Mouse (Mus musculus): ENCODE data around the gene Etv3. TPM values are rescaled to one million over a fixed set of nuclear protein-coding genes. Genes with fewer than 3 reads are reported as not detected.
"Not testable (repeated sequence)": the region's sequence is repeated elsewhere in the genome, so short reads cannot be mapped to it uniquely, and the experiment has no call there.

Gene Etv3
- total RNA-seq (2021) = 10 to 100 TPM; 20.5 to 22.5 TPM

DNA sequence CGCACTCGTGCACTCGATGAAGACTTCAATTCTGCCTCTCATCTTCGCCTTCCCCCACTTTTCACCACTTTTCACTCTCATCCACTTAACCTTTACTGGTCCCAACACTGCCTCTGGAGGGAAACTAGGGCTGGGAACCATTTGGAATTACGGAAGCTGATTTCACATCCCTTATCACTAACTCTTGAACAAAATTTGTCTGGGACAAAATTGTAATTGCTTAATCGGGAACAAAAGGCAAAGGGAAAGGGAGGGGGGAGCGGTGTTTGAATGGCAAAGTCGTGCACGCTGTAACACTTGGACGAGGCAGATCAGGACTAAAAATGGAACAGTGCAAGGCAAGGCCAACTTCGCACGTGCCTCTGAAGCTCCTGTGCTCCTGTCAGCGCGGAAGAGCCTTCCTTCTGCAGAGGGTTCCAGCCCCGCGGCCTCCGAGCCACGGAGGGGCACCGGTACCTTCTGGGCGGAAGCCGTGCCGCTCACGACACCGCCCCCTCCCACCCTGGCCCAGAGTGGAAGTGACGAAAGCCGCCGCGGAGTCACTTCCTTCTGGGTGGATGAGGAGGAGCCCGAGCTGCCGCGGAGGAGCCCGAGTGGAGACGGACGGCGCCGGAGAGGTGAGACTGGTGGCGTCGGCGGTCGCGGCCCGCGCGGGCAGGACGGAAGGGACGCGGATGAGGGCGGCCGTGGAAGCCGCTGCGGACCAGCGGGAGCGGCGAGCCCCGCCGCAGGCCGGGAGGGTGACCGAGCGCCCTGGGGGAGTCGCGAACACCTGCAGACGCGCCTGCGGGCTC is at the start of gene Etv3:
TSS of gene Etv3 (plus strand) at position 365 of the 794 bp plus-strand sequence.
- intact Hi-C loops (cut with DNase I) = loop anchor here (1.0 to 5.0 kb wide), 2 partner anchors 37 to 92 kb away; partner anchors contain the start of gene Arhgef11
- peak; percentile 90 to 94 for DNase-seq (ENCODE audit: low spot score in 2 of 2)

DNA sequence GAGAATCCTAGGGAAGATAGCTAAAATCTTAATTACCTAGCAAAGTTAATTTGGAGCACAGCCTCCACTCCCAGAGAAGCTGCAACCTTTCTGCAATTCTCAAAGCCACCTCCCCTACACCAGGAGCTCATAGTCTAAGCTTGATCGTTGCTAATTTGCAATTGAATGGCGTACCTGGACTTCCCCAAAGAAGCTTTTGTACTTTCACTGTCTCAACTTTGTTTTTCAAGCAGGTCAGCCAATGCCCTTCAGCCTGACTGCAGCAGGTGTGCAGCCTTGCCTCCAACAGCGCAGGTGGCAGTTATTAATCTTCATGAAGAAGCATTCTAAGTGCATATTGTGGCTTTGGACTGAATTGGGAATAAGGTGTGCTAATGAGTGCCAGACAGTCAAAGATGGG is 47.3 kb upstream of the Etv3 start:
- DNase-seq (ENCODE audit: low spot score in 2 of 2); intact Hi-C loops (cut with DNase I): not testable (repeated sequence)

DNA sequence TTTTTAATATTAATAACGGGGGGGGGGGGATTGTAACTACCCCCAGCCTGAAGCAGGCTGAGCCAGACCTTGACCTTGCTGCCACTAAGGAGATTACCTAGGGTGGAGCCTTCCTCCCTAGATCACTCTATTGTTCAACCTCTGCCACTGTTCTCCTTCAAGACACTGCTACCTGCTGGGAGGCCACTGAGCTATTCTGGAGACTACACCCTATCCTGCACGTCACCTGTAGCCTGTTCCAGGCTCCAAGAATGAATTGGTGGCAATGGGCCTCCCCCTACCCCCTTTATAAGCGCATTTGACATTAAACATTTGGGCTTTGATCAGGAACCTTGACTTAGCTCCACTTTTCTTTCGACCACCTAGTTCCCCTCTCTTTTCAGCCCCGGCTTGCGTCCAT is 46.6 kb upstream of the Etv3 start:
- intact Hi-C loops (cut with DNase I) = not testable (repeated sequence)

DNA sequence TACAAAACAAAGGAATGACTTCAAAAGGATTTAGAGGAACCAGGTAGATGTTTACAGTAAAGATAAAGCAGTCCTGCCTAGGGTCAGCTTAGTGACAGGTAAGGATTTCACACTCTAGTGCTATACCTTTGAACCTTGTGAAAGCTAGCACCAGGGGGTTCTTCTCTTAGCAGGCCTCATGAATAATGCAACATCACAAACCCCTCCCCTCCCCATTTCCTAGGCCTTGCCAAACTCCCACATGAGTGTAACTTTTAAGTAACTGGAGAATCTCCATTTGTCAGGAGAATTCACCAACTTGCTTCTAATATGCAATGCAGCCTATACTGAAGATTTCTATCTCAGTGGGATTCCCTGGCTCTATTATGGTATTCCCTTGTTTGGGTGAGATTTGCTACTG is 46.0 kb upstream of the Etv3 start:
- DNase-seq (ENCODE audit: low spot score in 2 of 2); intact Hi-C loops (cut with DNase I): not testable (repeated sequence)

More for the DNA sequence above, 46.6 kb upstream of the Etv3 start:
- DNase-seq (ENCODE audit: low spot score in 2 of 2) = not testable (repeated sequence)

DNA sequence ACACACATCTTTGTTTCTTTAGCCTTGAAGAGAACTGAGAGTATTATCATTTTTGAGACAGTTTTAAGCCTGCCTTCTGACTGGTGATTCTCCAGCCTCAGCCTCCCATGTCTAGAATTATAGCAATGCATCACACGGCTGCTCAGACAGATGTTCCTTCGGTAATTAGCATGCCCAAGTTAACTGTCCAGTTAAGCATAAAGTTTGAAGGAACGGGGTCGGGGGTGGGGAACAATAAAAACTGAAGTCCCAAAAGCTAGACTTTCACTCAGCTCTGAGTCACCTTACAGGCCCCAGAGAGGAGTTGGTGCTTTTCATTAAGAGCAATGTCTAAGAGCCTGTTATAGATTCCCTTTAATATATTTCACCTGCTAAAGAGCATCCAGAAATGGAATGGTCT is 37.8 kb upstream of the Etv3 start:
- intact Hi-C loops (cut with DNase I) = no loop called here
- DNase-seq (ENCODE audit: low spot score in 2 of 2) = no peak

DNA sequence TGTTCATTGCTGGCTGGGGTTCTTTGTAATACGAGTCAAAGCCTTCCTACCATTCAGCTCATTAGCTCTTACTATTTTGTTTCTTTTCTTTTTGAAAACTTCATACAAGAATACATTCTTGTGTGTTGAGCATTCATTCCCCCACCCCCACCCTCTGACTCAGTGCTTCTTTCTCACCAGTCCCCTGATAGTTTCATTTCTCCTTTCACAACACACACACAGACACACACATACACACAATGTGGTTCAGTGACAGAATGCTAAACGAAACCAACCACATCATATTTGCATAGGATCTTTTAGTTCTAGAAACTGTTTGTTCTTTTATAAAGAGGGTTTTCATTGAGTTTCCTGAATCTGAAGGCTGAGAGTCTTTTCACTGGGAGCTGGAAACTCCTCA is 37.3 kb upstream of the Etv3 start:
- no peak for DNase-seq (ENCODE audit: low spot score in 2 of 2)
- intact Hi-C loops (cut with DNase I) = no loop called here

DNA sequence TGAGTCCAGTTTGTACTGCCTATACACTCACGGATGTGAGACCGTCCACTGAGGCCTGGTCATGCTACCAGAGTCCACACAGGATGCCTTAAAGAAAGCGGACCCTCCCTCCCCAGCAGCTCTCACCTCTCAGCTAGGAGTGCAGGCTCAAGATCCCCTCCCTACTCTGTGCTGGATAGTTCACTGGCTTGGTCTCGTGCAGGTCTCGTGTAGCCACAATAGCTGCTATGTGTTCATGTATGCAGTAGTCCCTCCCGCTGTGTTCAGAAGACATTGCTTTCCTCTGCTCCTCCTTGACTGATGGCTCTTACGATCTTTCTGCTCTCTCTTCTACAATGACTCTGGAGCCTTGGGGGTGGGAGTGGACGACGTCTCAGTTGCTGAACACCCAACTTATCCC is 26.9 kb upstream of the Etv3 start:
- intact Hi-C loops (cut with DNase I) = loop anchor here (5.0 kb wide), 1 partner anchor 406 kb away; no protein-coding TSS in a partner anchor
- DNase-seq (ENCODE audit: low spot score in 2 of 2) = no peak

DNA sequence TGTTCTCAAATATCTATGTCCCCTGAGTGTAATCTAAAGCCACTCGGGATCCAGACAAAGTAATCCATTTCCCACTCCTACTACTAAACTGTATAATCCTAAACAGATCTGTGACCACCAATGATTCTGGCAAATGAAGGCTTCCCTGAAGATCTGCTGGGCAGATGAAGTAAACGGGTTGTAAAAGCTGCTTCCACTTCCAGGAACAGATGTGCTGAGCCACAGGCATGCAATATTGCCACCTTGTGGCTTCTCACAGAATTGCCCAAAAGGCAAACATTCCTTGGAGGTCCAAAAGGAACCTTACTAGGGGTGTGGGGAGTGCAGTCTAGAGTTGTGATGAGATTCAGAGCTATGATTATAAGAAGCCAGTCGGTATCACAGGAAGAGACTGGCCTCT is 26.1 kb upstream of the Etv3 start:
- DNase-seq (ENCODE audit: low spot score in 2 of 2) = peak; percentile 81 to 82
- intact Hi-C loops (cut with DNase I) = loop anchor here (1.0 to 5.0 kb wide), 3 partner anchors 88 to 407 kb away; no protein-coding TSS in a partner anchor

DNA sequence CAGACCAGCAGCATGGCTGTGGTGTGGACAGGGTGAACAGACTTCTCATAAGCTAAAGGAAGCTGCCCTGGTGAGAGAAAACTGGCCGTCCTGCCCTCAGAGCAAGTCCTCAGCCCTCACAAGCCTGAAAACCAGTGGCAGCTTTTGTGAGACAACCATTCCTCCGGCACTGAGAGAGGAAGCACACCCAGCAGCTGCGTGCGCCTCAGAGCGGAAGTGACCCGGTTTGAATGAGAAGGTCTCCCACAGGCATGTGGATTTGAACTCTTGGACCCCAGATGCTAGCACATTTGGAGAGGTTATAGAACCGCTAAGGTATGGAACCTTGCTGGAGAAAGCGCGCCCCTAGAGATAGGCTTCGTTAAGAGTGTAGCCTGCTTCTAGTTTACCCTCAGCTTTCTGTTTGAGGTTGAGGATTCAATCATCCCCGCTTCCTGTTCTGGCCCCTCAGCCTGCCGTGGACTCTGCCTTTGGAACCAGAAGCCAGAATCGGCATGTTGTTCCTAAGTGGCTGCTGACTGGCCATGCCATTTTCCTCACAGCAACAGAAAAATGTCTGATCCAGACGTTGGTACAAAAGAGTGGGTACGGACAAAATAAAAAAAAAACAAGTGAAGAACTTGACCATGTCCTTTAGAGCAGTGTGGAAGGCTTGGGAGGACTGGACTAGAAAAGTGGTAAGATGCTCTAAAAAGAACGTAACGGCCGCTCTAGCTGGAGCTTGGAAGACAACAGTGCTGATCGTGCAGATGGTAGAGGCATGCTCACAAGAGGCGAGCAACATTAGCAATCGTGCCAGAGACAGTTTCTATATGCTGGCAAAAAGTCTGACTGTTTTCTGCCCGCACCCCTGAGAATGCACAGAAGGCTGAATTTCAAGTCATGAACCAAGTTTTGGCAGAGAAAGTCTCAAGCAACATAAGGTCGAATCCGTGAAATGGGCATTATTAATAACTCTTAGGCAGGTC is 24.8 kb upstream of the Etv3 start:
- DNase-seq (ENCODE audit: low spot score in 2 of 2) = peak in 1 of 2 experiments; percentile 27
- intact Hi-C loops (cut with DNase I) = loop anchor here (1.0 to 5.0 kb wide), 2 partner anchors 257 to 468 kb away; no protein-coding TSS in a partner anchor

DNA sequence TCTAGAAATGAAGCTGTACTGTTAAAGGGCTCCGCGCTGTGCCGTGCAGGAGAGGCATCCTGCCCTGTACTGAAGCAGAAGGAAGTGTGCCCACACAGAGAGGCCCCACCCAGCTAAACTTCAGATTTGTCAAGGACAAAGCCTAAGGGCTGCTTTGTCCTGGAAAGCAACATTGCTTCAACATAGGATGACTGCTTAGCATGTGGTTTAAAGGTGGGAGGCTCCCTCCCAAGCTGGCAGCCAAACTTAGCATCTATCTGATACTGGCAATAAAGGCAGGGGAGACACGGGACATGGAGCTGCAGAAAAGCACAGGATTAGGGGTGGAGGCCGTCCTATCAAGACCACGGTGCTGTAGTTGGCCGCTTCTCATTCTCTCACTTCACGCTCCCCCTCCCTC is 24.1 kb upstream of the Etv3 start:
- intact Hi-C loops (cut with DNase I) = loop anchor here (5.0 kb wide), 1 partner anchor 469 kb away; no protein-coding TSS in a partner anchor
- no peak for DNase-seq (ENCODE audit: low spot score in 2 of 2)

DNA sequence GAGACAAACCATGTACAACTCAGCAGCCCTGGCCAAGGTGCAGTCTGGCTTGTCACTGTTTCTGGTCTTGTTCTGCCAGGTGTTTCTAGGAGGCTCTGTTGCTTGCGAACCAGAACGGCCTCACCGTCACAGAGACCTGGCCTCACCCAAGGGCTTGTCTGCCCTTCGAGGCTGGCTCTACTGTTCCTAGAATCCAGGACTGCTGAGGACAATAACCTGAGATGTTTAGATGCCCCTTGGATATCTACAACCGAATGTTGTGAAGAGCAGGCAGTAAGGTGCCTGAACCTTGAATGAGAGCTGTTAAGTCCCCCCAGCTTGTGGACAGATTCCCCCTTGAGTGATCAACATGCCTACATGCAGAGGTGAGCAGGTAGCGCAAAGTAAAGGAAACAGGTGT is 22.4 kb upstream of the Etv3 start:
- intact Hi-C loops (cut with DNase I) = loop anchor here (5.0 kb wide), 1 partner anchor 470 kb away; no protein-coding TSS in a partner anchor
- no peak for DNase-seq (ENCODE audit: low spot score in 2 of 2)

DNA sequence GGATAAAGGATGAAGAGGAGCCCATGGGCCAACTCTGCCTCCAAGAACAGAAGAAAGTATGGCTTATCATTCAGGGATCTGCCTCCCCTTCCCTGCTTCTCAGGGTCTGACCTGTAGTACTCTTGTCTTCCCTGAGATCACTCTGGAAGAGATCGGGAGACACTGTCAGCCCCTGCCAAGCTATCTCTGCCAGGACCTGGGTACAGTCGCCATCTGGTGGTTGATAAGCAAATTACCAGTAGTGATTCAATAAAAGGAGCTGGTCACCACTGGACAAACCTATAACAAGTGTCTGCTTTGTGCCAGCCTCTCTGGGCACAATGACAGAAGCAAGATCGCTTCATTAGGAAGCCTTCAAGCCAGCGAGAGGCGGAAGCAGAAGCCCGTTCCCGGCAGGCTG is 20.9 kb upstream of the Etv3 start:
- DNase-seq (ENCODE audit: low spot score in 2 of 2) = peak; percentile 43 to 55
- intact Hi-C loops (cut with DNase I) = loop anchor here (1.0 to 5.0 kb wide), 2 partner anchors 261 to 472 kb away; no protein-coding TSS in a partner anchor

DNA sequence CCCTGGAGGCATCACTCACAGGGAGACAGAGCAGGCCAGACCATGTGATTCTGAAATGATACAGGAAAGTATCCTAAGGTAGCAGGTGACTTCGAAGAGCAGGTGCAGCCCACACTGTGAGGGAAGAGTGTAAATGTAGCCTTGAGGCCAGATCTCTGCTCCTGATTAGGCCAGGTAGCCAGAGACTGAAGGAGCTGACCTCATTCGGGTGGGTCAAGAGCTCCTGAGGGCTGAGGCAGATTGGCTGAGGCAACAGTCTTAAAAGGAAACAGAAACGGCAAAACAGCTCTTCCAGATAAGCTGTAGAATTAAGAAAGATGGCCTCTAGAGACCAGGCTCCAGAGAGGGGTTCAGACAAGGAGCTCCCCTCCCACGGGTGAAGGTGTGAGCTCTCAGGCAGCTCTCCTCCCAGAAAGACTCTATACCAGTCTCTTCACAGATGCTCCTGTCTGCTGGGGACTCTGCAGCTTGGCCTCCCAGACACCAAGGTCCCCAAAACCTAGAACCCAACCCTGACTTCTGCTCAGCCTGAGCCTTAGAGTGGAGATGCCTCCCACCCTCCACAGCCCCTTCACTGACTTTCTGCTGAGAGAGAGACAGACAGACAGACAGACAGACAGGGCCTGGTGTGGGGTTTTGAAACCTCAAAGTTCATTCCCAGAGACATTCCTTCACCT is 20.3 kb upstream of the Etv3 start:
- intact Hi-C loops (cut with DNase I) = loop anchor here (1.0 to 5.0 kb wide), 2 partner anchors 262 to 473 kb away; no protein-coding TSS in a partner anchor

DNA sequence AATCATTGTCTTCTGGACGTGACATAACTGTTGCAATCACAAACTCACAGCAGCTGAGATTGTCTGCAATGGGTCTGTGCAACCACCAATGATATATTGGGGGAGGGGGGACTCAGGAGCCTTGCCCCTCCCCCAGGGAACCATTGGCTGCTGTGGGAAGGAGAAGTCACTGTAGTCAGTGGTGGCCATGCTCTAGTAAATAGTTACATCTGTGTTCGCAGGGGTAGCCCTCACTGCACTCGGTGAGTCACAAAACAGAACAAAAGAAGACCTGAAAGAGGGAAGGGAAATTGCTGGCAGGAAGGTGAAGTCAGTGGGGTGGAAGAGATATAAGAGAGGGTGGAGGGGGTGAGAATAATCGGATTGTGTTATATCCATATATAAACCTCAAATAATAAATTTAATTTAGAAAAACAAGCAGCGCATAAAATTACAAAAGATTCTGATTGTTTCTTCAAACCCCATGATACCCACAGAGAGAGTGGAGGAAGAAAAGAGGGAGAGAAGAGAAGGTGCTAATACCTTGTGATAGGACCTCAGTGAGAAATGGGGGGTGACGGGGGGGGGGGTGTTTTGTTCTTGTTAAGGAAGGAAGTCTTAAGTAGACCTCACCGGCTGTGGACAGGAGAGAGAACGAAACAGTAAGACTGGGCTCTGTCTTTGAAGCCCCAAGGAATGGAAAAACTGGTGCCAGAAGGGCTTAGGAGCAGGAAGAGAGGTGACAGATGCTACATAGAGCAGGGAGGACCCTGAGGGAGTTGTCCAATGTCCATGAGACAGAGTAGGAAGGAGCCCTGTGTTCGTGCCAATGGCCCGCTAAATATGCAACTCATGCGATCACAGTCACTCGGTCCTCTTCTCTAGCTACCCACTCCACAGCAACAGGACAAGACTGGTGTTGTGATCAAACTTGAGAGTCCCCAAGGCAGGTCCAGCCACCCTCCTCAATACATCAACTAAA is 18.5 kb upstream of the Etv3 start:
- DNase-seq (ENCODE audit: low spot score in 2 of 2) = no peak
- intact Hi-C loops (cut with DNase I) = no loop called here

More for the DNA sequence above, 20.3 kb upstream of the Etv3 start:
- DNase-seq (ENCODE audit: low spot score in 2 of 2) = no peak

DNA sequence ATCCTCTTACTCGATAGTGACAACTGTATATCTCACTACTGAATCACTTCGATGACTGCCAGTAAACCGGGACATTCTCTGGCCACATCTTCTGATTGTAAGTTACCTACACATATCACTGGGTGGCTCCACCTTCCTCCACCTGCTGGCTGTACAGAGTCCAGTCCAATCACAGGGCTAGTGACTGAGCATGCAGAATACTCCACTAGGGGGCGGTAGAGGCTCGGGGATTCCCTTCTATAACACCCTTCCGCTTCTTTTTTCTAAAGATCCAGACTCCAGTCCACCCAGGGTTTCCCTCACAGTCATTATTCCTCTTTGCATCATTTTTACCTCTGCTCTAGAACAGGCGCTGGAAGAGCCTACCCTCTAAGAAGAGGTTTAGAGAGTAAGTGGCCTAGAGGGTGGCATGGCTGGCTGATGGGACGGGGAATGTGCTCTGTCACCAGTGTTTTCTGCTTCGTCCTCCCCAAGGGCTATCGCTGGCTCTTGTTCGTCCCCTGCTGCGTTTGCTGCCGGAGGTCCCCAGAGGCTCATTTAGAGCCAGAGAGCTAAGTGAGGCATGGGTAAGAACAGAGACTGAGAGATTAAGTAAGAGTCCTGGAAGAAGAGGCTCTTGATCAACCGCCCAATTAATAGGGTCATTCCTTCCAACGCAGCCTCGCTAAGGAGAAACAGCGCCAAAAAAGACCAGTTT is 16.9 kb upstream of the Etv3 start:
- intact Hi-C loops (cut with DNase I) = loop anchor here (1.0 kb wide), 1 partner anchor 54 kb away; no protein-coding TSS in a partner anchor
- peak; percentile 77 to 89 for DNase-seq (ENCODE audit: low spot score in 2 of 2)

DNA sequence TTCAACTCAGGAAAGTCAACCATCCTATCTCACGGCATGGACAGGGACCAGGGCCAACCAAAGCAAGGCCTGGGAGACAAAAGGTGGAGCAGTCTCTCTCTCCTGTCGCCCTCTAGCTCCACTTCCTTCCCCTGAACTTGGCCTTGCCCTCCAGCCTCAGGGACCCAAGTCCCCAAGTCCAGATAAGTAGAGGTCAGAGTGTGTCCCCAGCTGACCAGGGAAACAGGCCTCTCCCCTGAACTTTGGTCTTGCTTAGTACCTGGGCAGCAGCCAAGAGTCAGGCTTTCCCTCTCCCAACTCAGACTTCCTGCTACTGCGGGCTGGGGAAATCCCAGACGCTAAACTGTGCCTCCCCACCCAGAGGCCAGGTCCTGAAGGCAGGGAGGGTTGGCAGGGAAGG is 16.1 kb upstream of the Etv3 start:
- intact Hi-C loops (cut with DNase I) = no loop called here
- no peak for DNase-seq (ENCODE audit: low spot score in 2 of 2)

DNA sequence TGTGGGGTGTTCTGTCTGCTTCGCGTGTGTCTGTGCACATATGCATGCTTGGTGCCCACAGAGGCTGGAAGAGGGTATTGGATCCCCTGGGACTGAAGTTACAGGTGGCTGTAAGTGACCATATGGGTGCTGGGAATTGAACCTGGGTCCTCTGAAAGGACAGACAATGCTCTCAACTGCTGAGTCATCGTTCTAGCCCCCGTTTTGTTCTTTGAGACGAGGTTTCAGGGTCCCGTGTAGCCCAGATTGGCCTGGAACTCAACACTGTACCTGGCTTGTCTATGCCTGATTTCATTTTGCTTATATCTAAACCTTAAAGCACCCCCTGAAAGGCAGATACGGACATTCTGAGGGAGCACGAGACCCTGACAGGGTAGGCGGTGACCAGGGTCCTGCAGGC is 14.4 kb upstream of the Etv3 start:
- intact Hi-C loops (cut with DNase I) = no loop called here
- no peak for DNase-seq (ENCODE audit: low spot score in 2 of 2)
